Mouse (Mus musculus) hindbrain, embryonic 12.5 days (tissue): Measurements from ENCODE around the gene Brip1. TPM values are rescaled to one million over a fixed set of nuclear protein-coding genes. Genes with fewer than 3 reads are reported as not detected.

Experiments used
- ATAC-seq: fragments of 200-750 bp; cut with Nextera tagmentation; 2 replicates; pipeline ENCODE4 v1.8.0; 2017; ENCODE audit warnings: moderate TSS enrichment; ENCODE audit not compliant: low FRiP score
- H3K27ac ChIP-seq: fragments of 300-500 bp; sonication (generic); 2 replicates; pipeline ENCODE4 v1.5.1; 2016; ENCODE audit warnings: mild to moderate bottlenecking
- H3K27me3 ChIP-seq: fragments of 300-500 bp; sonication (generic); 2 replicates; pipeline ENCODE4 v1.6.1; 2016; ENCODE audit warnings: mild to moderate bottlenecking
- H3K36me3 ChIP-seq: fragments of 300-500 bp; sonication (generic); 2 replicates; pipeline ENCODE4 v1.6.1; 2016; ENCODE audit warnings: mild to moderate bottlenecking
- H3K4me1 ChIP-seq: fragments of 300-500 bp; sonication (generic); 2 replicates; pipeline ENCODE4 v1.6.1; 2016
- H3K4me2 ChIP-seq: fragments of 300-500 bp; sonication (generic); replicated peaks from 2 replicates; pipeline ENCODE4 v1.6.1; 2016; ENCODE audit warnings: mild to moderate bottlenecking
- H3K4me3 ChIP-seq: fragments of 300-500 bp; sonication (generic); 2 replicates; pipeline ENCODE4 v1.5.1; 2016; ENCODE audit warnings: mild to moderate bottlenecking
- H3K9ac ChIP-seq: fragments of 300-500 bp; sonication (generic); 2 replicates; pipeline ENCODE4 v1.6.1; 2016; ENCODE audit warnings: mild to moderate bottlenecking, moderate library complexity
- H3K9me3 ChIP-seq: fragments of 300-500 bp; sonication (generic); replicated peaks from 2 replicates; pipeline ENCODE4 v1.6.1; 2016; ENCODE audit warnings: mild to moderate bottlenecking
- WGBS: fragments of 180-500 bp; shearing (Covaris S2); methylation state at CpG from one replicate; pipeline ENCODE4 v1.1.7; 2016; 5-methylcytosine and 5-hydroxymethylcytosine counted together
- polyA plus RNA-seq: library from polyadenylated mRNA; unstranded; fragments of >200 nt; fragmentation: Nextera tagmentation; extraction: Ambion mirVana; gene quantifications from 2 replicates; pipeline ENCODE4 v1.2.1, GENCODE M21; 2016

Brip1 gene
- polyA plus RNA-seq, 1 experiment from 2014 or later, result 7.5 TPM

DNA sequence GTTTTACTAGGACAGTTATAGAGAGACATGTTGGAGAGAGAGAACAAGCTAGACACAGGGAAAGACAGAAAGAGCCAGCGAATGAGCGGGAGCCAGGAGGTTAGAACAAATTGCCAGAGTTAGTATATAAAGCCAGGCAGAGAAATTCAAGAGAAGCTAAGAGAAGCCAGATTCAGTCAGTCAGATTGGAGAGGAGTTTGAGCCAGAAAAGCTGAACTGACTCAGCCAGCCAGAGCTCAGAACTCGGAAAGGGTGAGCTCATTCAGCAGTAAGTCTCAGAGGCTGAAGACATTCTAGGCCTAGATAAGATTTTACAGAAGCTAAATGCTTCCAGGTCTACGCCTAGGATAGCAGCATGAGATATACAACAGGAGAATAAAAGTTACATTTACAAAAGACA, 190.5 kb downstream of the Brip1 start:
- ATAC-seq, result no peak
- H3K9ac ChIP-seq, result no peak overlapping the region
- H3K36me3 ChIP-seq, result no peaks in the 10 kb centered on the region
- no peaks in the 10 kb centered on the region for H3K27me3 ChIP-seq
- no peak overlapping the region for H3K4me2 ChIP-seq
- H3K9me3 ChIP-seq, result no peaks in the 10 kb centered on the region
- WGBS, result 89% methylated on average over 4 of the region's 4 CpGs
- H3K4me1 ChIP-seq, result no peaks in the 10 kb centered on the region
- no peak overlapping the region for H3K27ac ChIP-seq
- H3K4me3 ChIP-seq, result no peak overlapping the region

DNA sequence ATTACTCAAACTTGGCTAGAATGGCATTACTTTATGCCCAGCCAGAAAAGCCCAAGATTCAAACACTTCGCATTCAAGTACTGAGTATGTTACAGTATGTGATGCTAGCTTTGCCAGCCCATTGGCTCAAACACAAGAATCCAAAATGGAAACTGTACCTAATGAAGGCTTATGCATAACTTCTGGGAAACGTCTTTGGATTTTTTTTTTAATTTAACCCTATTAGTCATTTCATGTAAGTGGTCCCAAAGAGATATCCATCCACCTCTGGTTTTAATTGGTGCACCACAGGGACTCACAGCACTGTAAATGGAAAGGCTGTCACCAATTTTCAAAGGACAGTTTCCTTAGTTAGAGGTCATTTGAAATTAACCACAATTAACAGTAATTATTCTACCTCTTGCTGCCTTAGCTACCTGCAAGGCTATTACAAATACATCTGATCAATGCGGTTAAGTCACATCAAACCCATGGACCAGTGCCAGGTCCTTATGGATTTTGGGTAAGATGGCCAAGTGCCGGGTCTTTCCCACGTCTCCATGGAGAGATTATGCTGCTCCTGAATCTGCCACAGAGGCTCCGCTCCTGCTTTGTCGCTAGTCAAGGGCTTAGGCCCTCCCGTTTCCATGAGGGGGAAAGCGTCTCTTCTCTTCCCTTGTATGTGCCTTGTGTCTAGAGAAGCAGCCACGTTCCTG, 192.6 kb downstream of the Brip1 start:
- no peaks in the 10 kb centered on the region for H3K36me3 ChIP-seq
- no peak overlapping the region for H3K27ac ChIP-seq
- no peaks in the 10 kb centered on the region for H3K27me3 ChIP-seq
- H3K9ac ChIP-seq, result no peak overlapping the region
- no peak for ATAC-seq
- no peak overlapping the region for H3K4me2 ChIP-seq
- no peaks in the 10 kb centered on the region for H3K4me1 ChIP-seq
- H3K4me3 ChIP-seq, result no peak overlapping the region
- WGBS, result 77% methylated on average over 10 of the region's 10 CpGs
- H3K9me3 ChIP-seq, result no peaks in the 10 kb centered on the region

Other genes with a start within 250 kb of the Brip1 start
- gene Ints2, start 56.4 kb upstream of the Brip1 start, polyA plus RNA-seq, result 46.9 and 48.5 TPM in 2 replicates
- 11.4 and 15.1 TPM in 2 replicates for gene Med13, start 156.4 kb upstream of the Brip1 start, polyA plus RNA-seq